Mouse (Mus musculus) liver, embryonic 16.5 days (tissue): ENCODE measurements around the gene Lyg2. TPM values are rescaled to one million over a fixed set of nuclear protein-coding genes. Genes with fewer than 3 reads are reported as not detected.

ENCODE experiments used
- ATAC-seq: fragments of 200-750 bp; cut with Nextera tagmentation; 2 replicates; pipeline ENCODE4 v1.8.0; 2017; ENCODE audit warnings: low read depth, mild to moderate bottlenecking, moderate number of reproducible peaks, moderate library complexity
- H3K27ac ChIP-seq: fragments of 300-500 bp; sonication (generic); 2 replicates; pipeline ENCODE4 v1.5.1; 2014; ENCODE audit warnings: mild to moderate bottlenecking, low read length
- H3K27me3 ChIP-seq: fragments of 300-500 bp; sonication (generic); 2 replicates; pipeline ENCODE4 v1.6.1; 2014; ENCODE audit warnings: low read depth, low read length, mixed read lengths; ENCODE audit not compliant: control insufficient read depth, insufficient read depth
- H3K36me3 ChIP-seq: fragments of 300-500 bp; sonication (generic); 2 replicates; pipeline ENCODE4 v1.6.1; 2014; ENCODE audit warnings: mild to moderate bottlenecking; ENCODE audit not compliant: control insufficient read depth, insufficient read depth
- H3K4me1 ChIP-seq: fragments of 300-500 bp; sonication (generic); 2 replicates; pipeline ENCODE4 v1.6.1; 2014; ENCODE audit warnings: low read depth, low read length, mixed read lengths; ENCODE audit not compliant: control insufficient read depth
- H3K4me2 ChIP-seq: fragments of 300-500 bp; sonication (generic); 2 replicates; pipeline ENCODE4 v1.6.1; 2014; ENCODE audit warnings: low read depth, low read length, mixed read lengths
- H3K4me3 ChIP-seq: fragments of 300-500 bp; sonication (generic); 2 replicates; pipeline ENCODE4 v1.5.1; 2014; ENCODE audit warnings: low read depth, mild to moderate bottlenecking, low read length
- H3K9ac ChIP-seq: fragments of 300-500 bp; sonication (generic); 2 replicates; pipeline ENCODE4 v1.6.1; 2014; ENCODE audit warnings: low read depth, low read length
- H3K9me3 ChIP-seq: fragments of 300-500 bp; sonication (generic); replicated peaks from 2 replicates; pipeline ENCODE4 v1.6.1; 2016; ENCODE audit warnings: low read length; ENCODE audit not compliant: control insufficient read depth
- WGBS: fragments of 180-500 bp; shearing (Covaris S2); extraction: QIAGEN DNeasy Blood & Tissue Kit; methylation state at CpG from one replicate; pipeline ENCODE4 v1.1.7; 2014; ENCODE audit not compliant: insufficient replicate concordance; 5-methylcytosine and 5-hydroxymethylcytosine counted together
- polyA plus RNA-seq: library from polyadenylated mRNA; unstranded; fragments of >200 nt; fragmentation: Nextera tagmentation; extraction: Ambion mirVana; gene quantifications from 2 replicates; pipeline ENCODE4 v1.2.1, GENCODE M21; 2015

The Lyg2 gene
- not detected in 2 replicates for polyA plus RNA-seq

DNA sequence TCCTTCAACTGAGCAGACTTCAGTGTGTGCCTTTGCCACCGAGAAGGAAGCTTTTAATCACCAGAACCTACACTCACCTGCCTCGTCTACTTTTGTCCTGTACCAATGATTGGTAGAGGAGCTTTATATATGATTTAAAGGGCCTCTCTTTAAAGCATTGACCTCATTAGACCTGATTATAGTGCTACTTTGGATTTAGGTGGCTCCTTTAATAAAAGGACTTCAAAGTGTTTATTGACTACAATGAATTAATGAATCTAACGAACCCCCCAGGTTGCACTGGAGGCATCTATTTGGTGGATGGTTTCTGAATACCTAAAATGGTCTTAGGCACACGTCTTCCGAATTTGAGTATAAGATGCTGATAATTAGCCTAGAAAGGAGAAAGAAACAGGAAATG, at the start of gene Lyg2:
TSS of gene Lyg2 (minus strand) at position 101 of the 400 bp plus-strand sequence.
- Histone ChIP-seq H3K36me3 (no peaks in the 10 kb centered on the region), H3K4me2 (no peak within 1 kb of the TSS), H3K27ac (no peak within 1 kb of the TSS), H3K9ac (no peak within 1 kb of the TSS), H3K4me1 (no peaks in the 10 kb centered on the region), H3K9me3 (no peaks in the 10 kb centered on the region), H3K27me3 (no peaks in the 10 kb centered on the region), H3K4me3 (no peak within 1 kb of the TSS)
- ATAC-seq, result no peak
- WGBS, result 46% methylated on average over 5 of the region's 5 CpGs

DNA sequence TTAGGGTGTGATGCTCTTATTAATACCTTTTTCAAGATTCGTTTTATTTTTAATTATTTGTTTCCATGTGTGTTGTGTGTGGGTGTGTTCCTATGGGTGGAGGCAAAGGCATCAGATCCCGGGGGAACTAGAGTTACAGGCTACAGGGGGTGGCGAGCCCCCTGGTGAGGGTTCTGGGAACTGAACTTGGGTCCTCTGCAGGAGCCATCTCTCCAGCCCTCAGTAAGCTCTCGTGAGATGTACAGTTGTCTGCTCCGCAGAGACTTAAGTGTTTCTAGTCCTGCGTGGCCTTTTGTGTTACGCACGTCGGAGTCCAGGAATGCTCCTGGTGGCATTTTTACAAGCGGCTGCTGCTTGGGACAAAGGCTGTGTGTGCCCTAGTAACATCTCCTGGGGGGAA, 49.3 kb upstream of the Lyg2 start:
- ATAC-seq, result no peak
- H3K9me3 ChIP-seq, result no peaks in the 10 kb centered on the region
- H3K27ac ChIP-seq, result no peak overlapping the region
- H3K9ac ChIP-seq, result no peak overlapping the region
- no peaks in the 10 kb centered on the region for H3K4me1 ChIP-seq
- WGBS, result 61% methylated on average over 10 of the region's 10 CpGs
- H3K4me2 ChIP-seq, result no peak overlapping the region
- H3K36me3 ChIP-seq, result no peaks in the 10 kb centered on the region
- H3K27me3 ChIP-seq, result no peaks in the 10 kb centered on the region
- no peak overlapping the region for H3K4me3 ChIP-seq

DNA sequence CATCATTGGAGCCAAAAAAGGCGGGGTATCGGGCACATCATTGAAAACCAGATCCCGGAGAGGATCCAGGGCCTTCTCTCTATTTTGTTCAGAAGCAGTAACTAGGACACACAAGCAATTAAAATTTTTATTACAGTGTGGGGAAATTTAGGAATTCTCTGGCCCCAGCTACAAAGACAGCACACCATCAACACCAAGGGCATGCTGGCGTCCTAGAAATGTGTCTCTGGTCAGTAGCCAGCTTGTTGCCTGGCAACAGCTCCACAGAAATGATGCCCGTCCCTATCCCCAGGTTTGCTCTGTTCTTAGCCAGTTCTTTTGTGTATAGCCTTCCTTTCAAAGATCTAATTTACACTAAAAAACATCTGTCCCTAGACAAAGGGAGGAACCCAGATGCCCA, 43.2 kb upstream of the Lyg2 start:
- no peaks in the 10 kb centered on the region for H3K9me3 ChIP-seq
- H3K4me3 ChIP-seq, result no peak overlapping the region
- H3K27ac ChIP-seq, result no peak overlapping the region
- H3K36me3 ChIP-seq, result no peaks in the 10 kb centered on the region
- no peak overlapping the region for H3K9ac ChIP-seq
- H3K27me3 ChIP-seq, result no peaks in the 10 kb centered on the region
- WGBS, result 69% methylated on average over 5 of the region's 5 CpGs
- ATAC-seq, result no peak
- no peaks in the 10 kb centered on the region for H3K4me1 ChIP-seq
- H3K4me2 ChIP-seq, result no peak overlapping the region

DNA sequence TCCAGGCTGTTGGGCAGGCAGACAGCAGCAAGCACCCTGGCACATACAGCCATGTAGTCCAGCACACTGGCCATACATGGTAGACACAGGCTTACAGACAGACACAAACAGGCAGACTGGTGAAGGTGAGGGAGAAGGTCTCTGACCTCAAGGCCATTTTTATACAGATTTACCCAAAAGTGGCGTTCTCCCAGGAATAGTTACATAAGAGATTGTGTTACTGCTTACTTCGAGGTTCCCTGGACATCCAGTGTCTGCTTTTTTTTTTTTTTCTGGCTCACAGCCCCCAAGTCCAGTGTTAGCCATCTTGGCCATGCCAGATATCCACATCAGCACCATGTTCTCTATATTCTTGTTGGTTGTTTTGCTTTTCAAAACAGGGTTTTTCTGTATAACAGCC, 42.2 kb upstream of the Lyg2 start:
- no peak overlapping the region for H3K27ac ChIP-seq
- no peaks in the 10 kb centered on the region for H3K36me3 ChIP-seq
- H3K4me3 ChIP-seq, result no peak overlapping the region
- H3K4me2 ChIP-seq, result no peak overlapping the region
- WGBS, result 34% methylated on average over 2 of the region's 2 CpGs
- no peak overlapping the region for H3K9ac ChIP-seq
- H3K4me1 ChIP-seq, result no peaks in the 10 kb centered on the region
- no peak for ATAC-seq
- no peaks in the 10 kb centered on the region for H3K9me3 ChIP-seq
- no peaks in the 10 kb centered on the region for H3K27me3 ChIP-seq

GRCm38 (mm10) chr1:37957659-37958058, 41.4 kb upstream of the Lyg2 start, which contains the start of gene Lyg1:
Lyg1 (minus strand) TSS chr1:37957759.
- Histone ChIP-seq H3K27ac (no peak within 1 kb of the TSS), H3K27me3 (no peaks in the 10 kb centered on the region), H3K4me3 (no peak within 1 kb of the TSS), H3K4me1 (no peaks in the 10 kb centered on the region), H3K9me3 (no peaks in the 10 kb centered on the region), H3K36me3 (no peaks in the 10 kb centered on the region), H3K4me2 (no peak within 1 kb of the TSS), H3K9ac (no peak within 1 kb of the TSS)
- ATAC-seq, result no peak
- WGBS, result 61% methylated on average over 5 of the region's 5 CpGs

- Histone ChIP-seq H3K27ac (no peak overlapping the region), H3K4me1 (no peaks in the 10 kb centered on the region), H3K4me2 (no peak overlapping the region), H3K4me3 (no peak overlapping the region), H3K27me3 (no peaks in the 10 kb centered on the region), H3K9ac (no peak overlapping the region), H3K36me3 (no peaks in the 10 kb centered on the region), H3K9me3 (no peaks in the 10 kb centered on the region)
- WGBS, result 18% methylated on average over 3 of the region's 3 CpGs
- ATAC-seq, result no peak
Measured at GRCm38 (mm10) chr1:37956690-37957431, 40.6 kb upstream of the Lyg2 start.

DNA sequence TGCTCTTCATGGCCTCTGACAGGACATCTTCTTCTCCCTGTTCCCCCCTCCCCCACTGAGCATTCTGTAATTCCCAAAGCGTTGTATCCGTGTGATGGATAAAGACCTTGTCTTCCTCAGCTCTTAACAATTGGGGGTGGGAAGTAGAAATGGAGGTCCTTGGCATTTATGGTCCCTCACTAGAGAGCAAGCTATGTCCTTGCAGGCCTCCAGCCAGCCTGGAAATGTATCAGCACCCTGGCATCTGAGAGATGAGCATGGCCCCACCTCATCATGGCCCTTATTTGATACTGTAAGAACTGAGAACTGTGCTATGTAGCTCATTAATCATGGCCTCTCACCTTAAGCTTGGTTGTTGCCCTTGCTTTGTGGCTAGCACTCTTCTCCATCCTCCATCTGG, 39.0 kb upstream of the Lyg2 start:
- Histone ChIP-seq H3K4me3 (no peak overlapping the region), H3K9ac (no peak overlapping the region), H3K36me3 (no peaks in the 10 kb centered on the region), H3K27me3 (no peaks in the 10 kb centered on the region), H3K4me2 (no peak overlapping the region), H3K4me1 (no peaks in the 10 kb centered on the region), H3K27ac (no peak overlapping the region), H3K9me3 (no peaks in the 10 kb centered on the region)
- ATAC-seq, result no peak
- 68% methylated on average over 2 of the region's 2 CpGs for WGBS

- no peak for ATAC-seq
- 61% methylated on average over 7 of the region's 7 CpGs for WGBS
- Histone ChIP-seq H3K9ac (no peak overlapping the region), H3K4me1 (no peaks in the 10 kb centered on the region), H3K27ac (no peak overlapping the region), H3K27me3 (no peaks in the 10 kb centered on the region), H3K36me3 (no peaks in the 10 kb centered on the region), H3K4me3 (no peak overlapping the region), H3K9me3 (no peaks in the 10 kb centered on the region), H3K4me2 (no peak overlapping the region)
Measured at GRCm38 (mm10) chr1:37954786-37955185, 38.5 kb upstream of the Lyg2 start.

- 47% methylated on average over 2 of the region's 2 CpGs for WGBS
- Histone ChIP-seq H3K27ac (no peak overlapping the region), H3K4me3 (no peak overlapping the region), H3K9ac (no peak overlapping the region), H3K9me3 (no peaks in the 10 kb centered on the region), H3K4me2 (no peak overlapping the region), H3K27me3 (no peaks in the 10 kb centered on the region), H3K4me1 (no peaks in the 10 kb centered on the region), H3K36me3 (no peaks in the 10 kb centered on the region)
- no peak for ATAC-seq
Measured at GRCm38 (mm10) chr1:37948906-37949305, 32.6 kb upstream of the Lyg2 start.
